Mouse (Mus musculus): Measurements from ENCODE around the gene Cib4.

GRCm38 (mm10) chr5:30554981-30555380 lies 9.3 kb upstream of the Cib4 start:
- TF ChIP-seq POLR2A (IDR thresholded peaks at IDR 0.05; ENCODE audit: low read depth, low read length), result no peak
- no peak for TF ChIP-seq CTCF (IDR thresholded peaks at IDR 0.05; ENCODE audit: borderline replicate concordance, insufficient read depth, low read length)
